Mouse (Mus musculus) urinary bladder, postnatal 36 days (tissue): Measurements from ENCODE around the gene Slc9a9.

Source experiments
- DNase-seq, 2 experiments: peaks; one replicate each; pipeline ENCODE4 v3.0.0; 2022; ENCODE audit warnings: low spot score in 2 of 2, mixed read lengths in 1 of 2

Gene Slc9a9

GRCm38 (mm10) chr9:94833836-94834235, 164.1 kb downstream of the Slc9a9 start:
- no peak for DNase-seq

GRCm38 (mm10) chr9:94837384-94837783, 167.7 kb downstream of the Slc9a9 start:
- no peak for DNase-seq

- no peak for DNase-seq
These were observed 168.8 kb downstream of the Slc9a9 start for GRCm38 (mm10) chr9:94838479-94839031.

GRCm38 (mm10) chr9:94839204-94839603, 169.5 kb downstream of the Slc9a9 start:
- no peak for DNase-seq

GRCm38 (mm10) chr9:94840398-94840797, 170.7 kb downstream of the Slc9a9 start:
- DNase-seq: no peak

GRCm38 (mm10) chr9:94840972-94841371, 171.3 kb downstream of the Slc9a9 start:
- DNase-seq: no peak

- no peak for DNase-seq
These were observed 174.5 kb downstream of the Slc9a9 start for GRCm38 (mm10) chr9:94844176-94844575.

- DNase-seq: no peak
These were observed 177.9 kb downstream of the Slc9a9 start for GRCm38 (mm10) chr9:94847624-94848023.

- no peak for DNase-seq
These were observed 181.8 kb downstream of the Slc9a9 start for GRCm38 (mm10) chr9:94851550-94851949.

- DNase-seq: no peak
These were observed 186.4 kb downstream of the Slc9a9 start for GRCm38 (mm10) chr9:94856093-94856492.

GRCm38 (mm10) chr9:94868557-94868956, 198.8 kb downstream of the Slc9a9 start:
- no peak for DNase-seq

- no peak for DNase-seq
These were observed 199.5 kb downstream of the Slc9a9 start for GRCm38 (mm10) chr9:94869023-94869799.

GRCm38 (mm10) chr9:94882517-94882916, 212.8 kb downstream of the Slc9a9 start:
- no peak for DNase-seq

- no peak for DNase-seq
These were observed 213.7 kb downstream of the Slc9a9 start for GRCm38 (mm10) chr9:94883435-94883834.

GRCm38 (mm10) chr9:94885151-94885550, 215.4 kb downstream of the Slc9a9 start:
- no peak for DNase-seq

GRCm38 (mm10) chr9:94889647-94890046, 219.9 kb downstream of the Slc9a9 start:
- DNase-seq: no peak

GRCm38 (mm10) chr9:94895882-94896281, 226.2 kb downstream of the Slc9a9 start:
- no peak for DNase-seq

GRCm38 (mm10) chr9:94904180-94904579, 234.5 kb downstream of the Slc9a9 start:
- no peak for DNase-seq

GRCm38 (mm10) chr9:94907020-94907610, 237.4 kb downstream of the Slc9a9 start:
- DNase-seq: no peak

GRCm38 (mm10) chr9:94912071-94912470, 242.4 kb downstream of the Slc9a9 start:
- DNase-seq: peak in 1 of 2 experiments; percentile 4

GRCm38 (mm10) chr9:94922062-94922461, 252.4 kb downstream of the Slc9a9 start:
- no peak for DNase-seq

GRCm38 (mm10) chr9:94925845-94926244, 256.1 kb downstream of the Slc9a9 start:
- no peak for DNase-seq

- DNase-seq: no peak
These were observed 257.4 kb downstream of the Slc9a9 start for GRCm38 (mm10) chr9:94927101-94927500.
